Mouse (Mus musculus): Measurements from ENCODE around the gene Kcnj6. TPM values are rescaled to one million over a fixed set of nuclear protein-coding genes. Genes with fewer than 3 reads are reported as not detected.

Gene Kcnj6
- polyA plus RNA-seq, 1 experiment from 2014 or later: not detected

GRCm38 (mm10) chr16:94995542-94996131 lies 1.9 kb downstream of the Kcnj6 start:
- Histone ChIP-seq H3K4me1 (ENCODE audit: insufficient read depth, low read depth, low read length) (no peaks in the 10 kb centered on the region), H3K27ac (ENCODE audit: low read length) (no peak overlapping the region), H3K36me3 (ENCODE audit: insufficient read depth, low read length) (no peaks in the 10 kb centered on the region), H3K27me3 (replicated peaks; ENCODE audit: insufficient read depth, low read length) (peaks cover 14% of the 10 kb centered on the region; the same call in 1 of the 2 replicates), H3K4me2 (replicated peaks; ENCODE audit: low read depth, low read length) (no peak overlapping the region), H3K9me3 (ENCODE audit: low read length) (no peaks in the 10 kb centered on the region), H3K9ac (replicated peaks; ENCODE audit: low read depth) (no peak overlapping the region), H3K4me3 (ENCODE audit: low read depth, low read length) (no peak overlapping the region)
- peak; percentile 29 for DNase-seq (ENCODE audit: low spot score)
- no peak for TF ChIP-seq EP300 (IDR thresholded peaks at IDR 0.05)
- no peak for TF ChIP-seq CTCF (IDR thresholded peaks at IDR 0.05)
- no peak for ATAC-seq
- 13% methylated on average over 13 of the region's 13 CpGs for WGBS

DNA sequence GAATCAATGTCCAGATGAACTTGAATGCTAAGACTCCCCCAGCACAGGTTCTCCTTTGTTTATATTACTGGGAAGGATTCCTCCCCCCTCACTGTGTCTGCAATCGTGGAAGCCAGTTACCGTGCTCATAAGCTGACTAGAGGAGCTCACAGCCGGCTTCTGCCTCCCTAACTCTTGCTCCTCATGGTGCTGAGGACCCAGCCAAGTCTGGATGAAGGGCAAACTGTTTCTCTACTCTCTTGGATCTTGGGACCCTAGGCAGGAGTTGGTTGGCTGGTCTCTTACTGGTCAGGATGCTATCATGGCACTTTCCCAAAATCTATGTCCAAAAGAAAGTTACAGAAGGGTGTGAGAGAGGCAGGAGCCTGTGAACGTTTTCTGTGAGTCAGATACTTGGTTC lies 2.6 kb downstream of the Kcnj6 start:
- WGBS: 55% methylated on average over 4 of the region's 4 CpGs

DNA sequence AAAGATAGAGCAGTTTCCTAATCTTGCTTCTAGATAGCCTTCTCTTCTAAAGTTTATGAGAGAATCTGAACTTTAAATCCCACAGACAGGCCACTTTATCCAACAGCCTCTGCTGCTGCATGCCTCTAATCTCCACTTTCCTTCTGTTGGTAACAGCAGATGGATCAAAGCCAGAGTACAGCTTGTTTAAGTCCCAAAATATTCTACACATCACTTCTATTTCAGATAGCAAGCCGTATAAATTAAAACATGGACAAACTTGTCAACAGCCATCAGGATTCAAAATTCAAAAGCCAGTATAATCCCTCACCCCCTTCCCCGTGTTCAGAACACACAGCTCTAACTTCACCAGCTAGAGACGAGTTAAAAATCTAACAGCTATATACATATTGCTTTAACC lies 3.4 kb downstream of the Kcnj6 start:
- Histone ChIP-seq H3K4me3 (ENCODE audit: low read depth, low read length) (no peak overlapping the region), H3K27ac (ENCODE audit: low read length) (no peak overlapping the region), H3K9me3 (ENCODE audit: low read length) (no peaks in the 10 kb centered on the region), H3K36me3 (ENCODE audit: insufficient read depth, low read length) (no peaks in the 10 kb centered on the region), H3K9ac (replicated peaks; ENCODE audit: low read depth) (no peak overlapping the region), H3K4me2 (replicated peaks; ENCODE audit: low read depth, low read length) (no peak overlapping the region), H3K27me3 (replicated peaks; ENCODE audit: insufficient read depth, low read length) (peaks cover 14% of the 10 kb centered on the region; the same call in 1 of the 2 replicates), H3K4me1 (ENCODE audit: insufficient read depth, low read depth, low read length) (no peaks in the 10 kb centered on the region)
- TF ChIP-seq EP300 (IDR thresholded peaks at IDR 0.05) (no peak), CTCF (IDR thresholded peaks at IDR 0.05) (no peak)
- ATAC-seq (no peak), DNase-seq (ENCODE audit: low spot score) (no peak)
- 65% methylated on average over 3 of the region's 3 CpGs for WGBS

More for the DNA sequence above, 2.6 kb downstream of the Kcnj6 start:
- Histone ChIP-seq H3K36me3 (ENCODE audit: insufficient read depth, low read length) (no peaks in the 10 kb centered on the region), H3K27me3 (replicated peaks; ENCODE audit: insufficient read depth, low read length) (peaks cover 14% of the 10 kb centered on the region; the same call in 1 of the 2 replicates), H3K4me2 (replicated peaks; ENCODE audit: low read depth, low read length) (no peak overlapping the region), H3K4me1 (ENCODE audit: insufficient read depth, low read depth, low read length) (no peaks in the 10 kb centered on the region), H3K4me3 (ENCODE audit: low read depth, low read length) (no peak overlapping the region), H3K9me3 (ENCODE audit: low read length) (no peaks in the 10 kb centered on the region), H3K9ac (replicated peaks; ENCODE audit: low read depth) (no peak overlapping the region), H3K27ac (ENCODE audit: low read length) (no peak overlapping the region)
- ATAC-seq: no peak
- TF ChIP-seq EP300 (IDR thresholded peaks at IDR 0.05) (no peak), CTCF (IDR thresholded peaks at IDR 0.05) (no peak)
- DNase-seq (ENCODE audit: low spot score): no peak

- ATAC-seq (no peak), DNase-seq (ENCODE audit: low spot score) (no peak)
- TF ChIP-seq EP300 (IDR thresholded peaks at IDR 0.05): no peak
- TF ChIP-seq CTCF (IDR thresholded peaks at IDR 0.05): no peak
- Histone ChIP-seq H3K27me3 (replicated peaks; ENCODE audit: insufficient read depth, low read length) (no peaks in the 10 kb centered on the region), H3K9ac (replicated peaks; ENCODE audit: low read depth) (no peak overlapping the region), H3K4me1 (ENCODE audit: insufficient read depth, low read depth, low read length) (no peaks in the 10 kb centered on the region), H3K27ac (ENCODE audit: low read length) (no peak overlapping the region), H3K4me2 (replicated peaks; ENCODE audit: low read depth, low read length) (no peak overlapping the region), H3K36me3 (ENCODE audit: insufficient read depth, low read length) (no peaks in the 10 kb centered on the region), H3K9me3 (ENCODE audit: low read length) (no peaks in the 10 kb centered on the region), H3K4me3 (ENCODE audit: low read depth, low read length) (no peak overlapping the region)
- WGBS: 64% methylated on average over 2 of the region's 2 CpGs
These were observed 7.4 kb downstream of the Kcnj6 start for GRCm38 (mm10) chr16:94990114-94990513.

- no peak overlapping the region for H3K4me2 ChIP-seq (replicated peaks; ENCODE audit: low read depth, low read length)
- no peak overlapping the region for H3K9ac ChIP-seq (replicated peaks; ENCODE audit: low read depth)
- H3K27ac ChIP-seq (ENCODE audit: low read length): no peak overlapping the region
- DNase-seq (ENCODE audit: low spot score): no peak
- H3K4me3 ChIP-seq (ENCODE audit: low read depth, low read length): no peak overlapping the region
- H3K27me3 ChIP-seq (replicated peaks; ENCODE audit: insufficient read depth, low read length): no peaks in the 10 kb centered on the region
- TF ChIP-seq CTCF (IDR thresholded peaks at IDR 0.05) (no peak), EP300 (IDR thresholded peaks at IDR 0.05) (no peak)
- no peaks in the 10 kb centered on the region for H3K4me1 ChIP-seq (ENCODE audit: insufficient read depth, low read depth, low read length)
- no peaks in the 10 kb centered on the region for H3K9me3 ChIP-seq (ENCODE audit: low read length)
- no peak for ATAC-seq
- no peaks in the 10 kb centered on the region for H3K36me3 ChIP-seq (ENCODE audit: insufficient read depth, low read length)
- 79% methylated on average over 9 of the region's 9 CpGs for WGBS
These were observed 10.8 kb downstream of the Kcnj6 start for GRCm38 (mm10) chr16:94986731-94987130.

- Histone ChIP-seq H3K9ac (replicated peaks; ENCODE audit: low read depth) (no peak overlapping the region), H3K27ac (ENCODE audit: low read length) (no peak overlapping the region), H3K4me1 (ENCODE audit: insufficient read depth, low read depth, low read length) (no peaks in the 10 kb centered on the region), H3K36me3 (ENCODE audit: insufficient read depth, low read length) (no peaks in the 10 kb centered on the region), H3K4me2 (replicated peaks; ENCODE audit: low read depth, low read length) (no peak overlapping the region), H3K9me3 (ENCODE audit: low read length) (no peaks in the 10 kb centered on the region), H3K27me3 (replicated peaks; ENCODE audit: insufficient read depth, low read length) (no peaks in the 10 kb centered on the region), H3K4me3 (ENCODE audit: low read depth, low read length) (no peak overlapping the region)
- DNase-seq (ENCODE audit: low spot score) (no peak), ATAC-seq (no peak)
- WGBS: 87% methylated on average over 3 of the region's 3 CpGs
- TF ChIP-seq CTCF (IDR thresholded peaks at IDR 0.05) (no peak), EP300 (IDR thresholded peaks at IDR 0.05) (no peak)
These were observed 13.2 kb downstream of the Kcnj6 start for GRCm38 (mm10) chr16:94984263-94984662.

- DNase-seq (ENCODE audit: low spot score) (no peak), ATAC-seq (no peak)
- Histone ChIP-seq H3K36me3 (ENCODE audit: insufficient read depth, low read length) (no peaks in the 10 kb centered on the region), H3K27me3 (replicated peaks; ENCODE audit: insufficient read depth, low read length) (no peaks in the 10 kb centered on the region), H3K9me3 (ENCODE audit: low read length) (no peaks in the 10 kb centered on the region), H3K4me2 (replicated peaks; ENCODE audit: low read depth, low read length) (no peak overlapping the region), H3K4me3 (ENCODE audit: low read depth, low read length) (no peak overlapping the region), H3K27ac (ENCODE audit: low read length) (no peak overlapping the region), H3K4me1 (ENCODE audit: insufficient read depth, low read depth, low read length) (no peaks in the 10 kb centered on the region), H3K9ac (replicated peaks; ENCODE audit: low read depth) (no peak overlapping the region)
- WGBS: 77% methylated on average over 2 of the region's 2 CpGs
- TF ChIP-seq CTCF (IDR thresholded peaks at IDR 0.05) (no peak), EP300 (IDR thresholded peaks at IDR 0.05) (no peak)
These were observed 17.1 kb downstream of the Kcnj6 start for GRCm38 (mm10) chr16:94980374-94980773.
